Mouse (Mus musculus) layer of hippocampus, adult 18-20 months (tissue): ENCODE data around the gene Sh3pxd2a. TPM values are rescaled to one million over a fixed set of nuclear protein-coding genes. Genes with fewer than 3 reads are reported as not detected.

Experiments
- DNase-seq, 2 experiments: peaks; one replicate each; pipeline ENCODE4 v3.0.0; 2022; ENCODE audit warnings: low spot score in 2 of 2
- microRNA-seq, 2 experiments: library from miRNA; unstranded; fragments of <30 nt; microRNA quantifications; one replicate each; pipeline ENCODE4 v1.2.0; 2021
- total RNA-seq, 2 experiments: library from RNA; stranded (reverse); gene quantifications; 2 replicates each; pipeline ENCODE4 v1.2.3; 2021

Sh3pxd2a gene
- total RNA-seq, 2 experiments from 2014 or later, result 33.4 to 35.4 TPM

DNA sequence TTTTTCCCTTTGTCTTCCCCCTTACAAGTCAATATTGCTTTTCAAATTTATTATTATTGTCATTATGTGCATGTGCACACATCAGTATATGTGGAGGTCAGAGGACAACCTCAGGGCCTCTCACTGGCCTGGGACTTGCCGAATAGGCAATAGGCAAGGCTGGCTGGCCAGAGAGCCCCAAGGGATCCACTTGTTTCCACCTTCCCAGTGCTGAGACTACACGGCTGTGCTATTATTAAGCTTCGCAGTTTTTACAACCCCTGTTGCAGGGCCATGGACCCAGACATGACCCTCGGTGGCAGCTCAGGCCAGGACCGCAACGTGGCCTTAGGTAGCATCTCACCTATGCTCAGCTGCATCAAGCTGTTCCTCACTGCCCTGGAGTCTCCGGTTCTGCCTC lies 251.8 kb downstream of the Sh3pxd2a start:
- DNase-seq, result no peak

- peak; percentile 60 to 79 for DNase-seq
Measured at GRCm38 (mm10) chr19:47211609-47212312, 252.4 kb downstream of the Sh3pxd2a start.

- DNase-seq, result no peak
Measured at GRCm38 (mm10) chr19:47210432-47210831, 253.8 kb downstream of the Sh3pxd2a start.

Small RNAs within 50 kb of the gene (microRNA-seq; reads per million reads assigned to microRNA genes)
- gene Mir6995, result 0.49 to 1.2 reads per million in 2 experiments

Other genes with a start within 250 kb of the Sh3pxd2a start
- gene Stn1, start 73.1 kb upstream of the Sh3pxd2a start, total RNA-seq, result 10 to 100 TPM; 21.0 to 22.8 TPM
- gene Slk, start 115.3 kb upstream of the Sh3pxd2a start, total RNA-seq, result 10 to 100 TPM; 64.4 to 64.7 TPM
- under 1 TPM in 1 of 2 experiments, not detected in 1; 0.05 TPM for gene Col17a1, start 227.7 kb upstream of the Sh3pxd2a start, total RNA-seq